Mouse (Mus musculus) E14TG2a.4 (cell line): ENCODE data around the gene Creb3l2.

Source experiments
- CTCF ChIP-seq: conservative IDR thresholded peaks from 2 replicates; pipeline ENCODE4 v1.5.1; 2014; ENCODE audit warnings: low read length
- NANOG ChIP-seq: IDR thresholded peaks from 2 replicates; pipeline ENCODE4 v1.6.1; 2014; ENCODE audit warnings: borderline replicate concordance, low read length, mixed read lengths
- POU5F1 ChIP-seq: IDR thresholded peaks from 2 replicates; pipeline ENCODE4 v1.6.1; 2014; ENCODE audit warnings: low read length, borderline replicate concordance

DNA sequence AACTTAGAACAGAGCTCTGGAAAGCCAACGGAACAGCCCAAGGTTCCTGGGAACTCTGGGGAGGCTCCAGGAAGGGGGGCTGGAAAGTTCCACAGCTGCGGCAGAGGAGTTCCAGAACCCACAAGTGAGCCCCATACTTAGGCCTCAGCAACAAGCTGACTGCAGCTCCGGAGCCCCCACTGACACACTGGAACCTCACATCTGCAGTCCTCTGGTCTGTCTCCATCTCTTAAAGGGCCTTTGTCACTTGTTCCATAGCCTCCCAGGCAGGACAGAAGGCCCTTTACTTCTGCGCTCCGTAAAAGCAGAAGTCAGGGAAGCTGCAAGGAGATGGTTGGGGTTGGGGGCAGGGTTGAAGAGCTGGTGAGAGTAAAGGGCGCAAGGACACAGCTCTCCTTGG lies 23.0 kb downstream of the Creb3l2 start:
- TF ChIP-seq CTCF = no peak
- TF ChIP-seq NANOG = no peak
- TF ChIP-seq POU5F1 = no peak
